Comparison of ENCODE assay signal across 8 mouse cellular contexts in genomic region chr11:88727768-88728507, GRCm38 (mm10). TPM values are rescaled to one million over a fixed set of nuclear protein-coding genes. Genes with fewer than 3 reads are reported as not detected.
DNase-seq lines count a peak whose midpoint lies in the region; ATAC-seq lines count a peak whose summit lies in the region.

No protein-coding gene starts in this region.

- ATAC-seq in common myeloid progenitor, adult 5-6 weeks (replicated peaks; ENCODE audit: low read depth, poor library complexity, severe bottlenecking), result peak; percentile 47; the same call in 1 of the 2 replicates

- H3K36me3 ChIP-seq in hindbrain, embryonic 10.5 days, result no peaks in the 10 kb centered on the region

- H3K9me3 ChIP-seq in hindbrain, embryonic 10.5 days, result no peaks in the 10 kb centered on the region

- H3K4me3 ChIP-seq in hindbrain, embryonic 10.5 days, result no peak overlapping the region

- peaks cover 29% of the 10 kb centered on the region for H3K4me1 ChIP-seq in hindbrain, embryonic 10.5 days (replicated peaks)

- 67% methylated on average over 20 of the region's 20 CpGs for WGBS in hindbrain, embryonic 10.5 days

- no peaks in the 10 kb centered on the region for H3K27me3 ChIP-seq in hindbrain, embryonic 10.5 days (ENCODE audit: insufficient read depth, poor library complexity, severe bottlenecking)

- peak; percentile 12 for DNase-seq in kidney, adult 18-20 months
- no peak for DNase-seq in kidney, postnatal 25 days
- DNase-seq in hindbrain, embryonic 10.5 days (ENCODE audit: low spot score), result no peak
- DNase-seq in lung, postnatal 4 days, result peak; percentile 14 to 41
- DNase-seq in ovary, postnatal 36 days (ENCODE audit: low spot score), result no peak
- DNase-seq in left cerebral cortex, adult 8-10 months (ENCODE audit: low spot score in 2 of 2), result no peak
- no peak for DNase-seq in yolk sac, embryonic 10.5 days (ENCODE audit: low spot score)

- peak overlapping the region; percentile 64 for H3K27ac ChIP-seq in hindbrain, embryonic 10.5 days

RNA-seq across cellular contexts. Expression of gene Msi2, which starts 9.6 kb away (rescaled TPM):
- total RNA-seq in common myeloid progenitor, adult 5-6 weeks (2017), result 151 and 179 TPM in 2 replicates
- 27.3 and 29.9 TPM in 2 replicates for polyA plus RNA-seq in hindbrain, embryonic 10.5 days (2016; fragmentation: Nextera tagmentation; extraction: Ambion mirVana)
- total RNA-seq in left cerebral cortex, adult 8-10 months (2022), result 100 to 1,000 TPM; 129 to 155 (median 139) TPM

Comparison
In these comparisons a context has a peak if more than half of its experiments do, and no peak if none do; other contexts are left out.
1. DNase-seq: peak in kidney, adult 18-20 months (single experiment) and lung, postnatal 4 days (2 of 2); none in kidney, postnatal 25 days (0 of 2), hindbrain, embryonic 10.5 days (single experiment), ovary, postnatal 36 days (single experiment), left cerebral cortex, adult 8-10 months (0 of 2) and yolk sac, embryonic 10.5 days (single experiment).